Mouse (Mus musculus) kidney, postnatal 0 days (tissue): ENCODE measurements around the gene Dnajb4. TPM values are rescaled to one million over a fixed set of nuclear protein-coding genes. Genes with fewer than 3 reads are reported as not detected.
"Not testable (repeated sequence)": the region's sequence is repeated elsewhere in the genome, so short reads cannot be mapped to it uniquely, and the experiment has no call there.

Experiments used
- ATAC-seq: fragments of 200-750 bp; cut with Nextera tagmentation; replicated peaks from 2 replicates; pipeline ENCODE4 v1.8.0; 2017; ENCODE audit warnings: low read depth, moderate number of reproducible peaks, moderate TSS enrichment, moderate library complexity; ENCODE audit not compliant: low FRiP score
- DNase-seq: peaks from one replicate; pipeline ENCODE4 v3.0.0-alpha.2; 2016; ENCODE audit warnings: low spot score
- H3K27ac ChIP-seq: fragments of 300-500 bp; sonication (generic); 2 replicates; pipeline ENCODE4 v1.5.1; 2014; ENCODE audit warnings: mild to moderate bottlenecking
- H3K27me3 ChIP-seq: fragments of 300-500 bp; sonication (generic); 2 replicates; pipeline ENCODE4 v1.6.1; 2014; ENCODE audit warnings: low read length, mixed read lengths; ENCODE audit not compliant: insufficient read depth
- H3K36me3 ChIP-seq: fragments of 300-500 bp; sonication (generic); 2 replicates; pipeline ENCODE4 v1.6.1; 2014; ENCODE audit warnings: low read length, mixed read lengths; ENCODE audit not compliant: insufficient read depth
- H3K4me1 ChIP-seq: fragments of 300-500 bp; sonication (generic); replicated peaks from 2 replicates; pipeline ENCODE4 v1.6.1; 2014; ENCODE audit warnings: antibody characterized with exemption, low read length, mixed read lengths; ENCODE audit not compliant: insufficient read depth
- H3K4me2 ChIP-seq: fragments of 300-500 bp; sonication (generic); 2 replicates; pipeline ENCODE4 v1.6.1; 2014; ENCODE audit warnings: mild to moderate bottlenecking, low read length, moderate library complexity, mixed read lengths
- H3K4me3 ChIP-seq: fragments of 300-500 bp; sonication (generic); replicated peaks from 2 replicates; pipeline ENCODE4 v1.5.1; 2014; ENCODE audit warnings: low read depth, low read length
- H3K9ac ChIP-seq: fragments of 300-500 bp; sonication (generic); 2 replicates; pipeline ENCODE4 v1.6.1; 2014; ENCODE audit warnings: low read depth, low read length
- H3K9me3 ChIP-seq: fragments of 300-500 bp; sonication (generic); replicated peaks from 2 replicates; pipeline ENCODE4 v1.6.1; 2016; ENCODE audit warnings: low read length, inconsistent platforms, mixed read lengths
- CTCF ChIP-seq: IDR thresholded peaks from 2 replicates; pipeline ENCODE4 v1.5.1; 2016; ENCODE audit warnings: antibody characterized with exemption, low read depth, mild to moderate bottlenecking, moderate library complexity
- WGBS: fragments of 180-500 bp; shearing (Covaris S2); extraction: QIAGEN DNeasy Blood & Tissue Kit; methylation state at CpG from one replicate; pipeline ENCODE4 v1.1.7; 2014; 5-methylcytosine and 5-hydroxymethylcytosine counted together
- polyA plus RNA-seq: library from polyadenylated mRNA; unstranded; fragments of >200 nt; fragmentation: Nextera tagmentation; extraction: Ambion mirVana; gene quantifications from 2 replicates; pipeline ENCODE4 v1.2.1, GENCODE M21; 2015

Dnajb4 gene
- polyA plus RNA-seq, 1 experiment from 2014 or later: 32.5 TPM

DNA sequence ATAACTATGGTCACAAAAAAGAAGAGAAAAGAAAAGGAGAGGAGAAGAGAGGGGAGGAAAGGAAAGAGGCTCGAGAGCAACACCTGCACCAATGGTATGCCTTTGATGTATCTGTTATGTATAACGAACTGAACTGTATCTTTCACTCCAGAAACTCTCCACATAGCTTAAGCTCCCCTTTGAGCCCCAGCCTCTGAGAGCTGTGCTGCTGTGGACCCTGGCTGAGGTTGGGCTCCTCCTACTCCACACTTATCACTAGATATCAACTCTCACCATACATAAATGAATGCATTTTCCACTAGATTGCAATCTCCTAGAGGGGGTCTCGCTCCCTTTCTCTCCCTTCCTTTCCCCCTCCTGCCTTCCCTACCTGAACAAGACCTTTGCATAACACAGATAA is 6.1 kb downstream of the Dnajb4 start:
- no peak overlapping the region for H3K9ac ChIP-seq
- no peak for TF ChIP-seq CTCF
- H3K4me3 ChIP-seq: no peak overlapping the region
- no peak for ATAC-seq
- H3K4me1 ChIP-seq: 0 out of 2 replicates have a peak, but pooled peaks cover 4% of the 10 kb centered on the region
- no peak overlapping the region for H3K4me2 ChIP-seq
- no peaks in the 10 kb centered on the region for H3K36me3 ChIP-seq
- no peaks in the 10 kb centered on the region for H3K27me3 ChIP-seq
- no peak for DNase-seq
- WGBS: 53% methylated on average over 3 of the region's 3 CpGs
- H3K9me3 ChIP-seq: no peaks in the 10 kb centered on the region
- H3K27ac ChIP-seq: no peak overlapping the region

DNA sequence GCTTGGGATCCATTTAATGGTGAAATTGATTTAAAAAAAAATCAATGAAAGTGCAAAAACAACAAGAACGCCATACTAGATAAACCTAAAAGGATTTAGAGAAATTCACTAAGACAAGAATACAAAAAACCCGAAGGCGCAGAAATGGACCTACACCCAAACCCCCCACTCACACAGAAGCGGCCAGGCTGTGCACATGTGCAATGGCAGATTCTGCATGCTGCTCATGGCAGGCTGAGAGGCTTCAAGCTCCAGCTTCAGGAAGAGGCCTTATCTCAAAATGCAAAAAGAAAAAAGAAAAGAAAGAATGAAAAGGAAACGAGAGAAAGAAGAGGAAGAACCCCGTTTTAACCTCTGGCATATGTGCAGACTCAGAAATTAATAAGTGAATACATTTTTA is 6.7 kb downstream of the Dnajb4 start:
- DNase-seq (no peak), ATAC-seq (no peak)
- TF ChIP-seq CTCF: no peak
- no peaks in the 10 kb centered on the region for H3K9me3 ChIP-seq
- no peaks in the 10 kb centered on the region for H3K27me3 ChIP-seq
- H3K4me2 ChIP-seq: no peak overlapping the region
- no peaks in the 10 kb centered on the region for H3K36me3 ChIP-seq
- no peak overlapping the region for H3K9ac ChIP-seq
- no peak overlapping the region for H3K27ac ChIP-seq
- WGBS: 87% methylated on average over 6 of the region's 6 CpGs
- H3K4me3 ChIP-seq: no peak overlapping the region
- H3K4me1 ChIP-seq: 0 out of 2 replicates have a peak, but pooled peaks cover under 1% of the 10 kb centered on the region

DNA sequence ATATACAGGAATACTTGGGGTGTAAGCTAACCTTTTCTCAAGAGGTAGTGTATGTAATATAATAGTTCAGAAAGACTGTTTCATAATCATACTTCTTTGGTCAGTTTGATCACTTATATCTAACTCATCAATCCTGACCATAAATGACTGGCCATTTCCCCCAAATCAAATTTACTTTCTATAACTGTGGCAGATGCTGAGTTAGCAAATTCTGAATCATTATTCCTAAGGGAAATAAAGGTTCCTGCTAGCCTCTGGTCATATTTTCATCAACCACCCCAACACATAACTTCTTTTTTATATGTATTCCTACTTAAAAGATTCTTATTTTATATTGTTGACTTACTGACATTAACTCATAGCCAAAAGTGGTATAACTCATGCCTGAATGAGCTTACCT is 7.2 kb downstream of the Dnajb4 start:
- Histone ChIP-seq H3K36me3 (no peaks in the 10 kb centered on the region), H3K9me3 (no peaks in the 10 kb centered on the region), H3K4me1 (no peaks in the 10 kb centered on the region), H3K27me3 (no peaks in the 10 kb centered on the region), H3K4me2 (no peak overlapping the region), H3K9ac (no peak overlapping the region), H3K4me3 (no peak overlapping the region), H3K27ac (no peak overlapping the region)
- TF ChIP-seq CTCF: no peak
- no peak for ATAC-seq
- DNase-seq: no peak

DNA sequence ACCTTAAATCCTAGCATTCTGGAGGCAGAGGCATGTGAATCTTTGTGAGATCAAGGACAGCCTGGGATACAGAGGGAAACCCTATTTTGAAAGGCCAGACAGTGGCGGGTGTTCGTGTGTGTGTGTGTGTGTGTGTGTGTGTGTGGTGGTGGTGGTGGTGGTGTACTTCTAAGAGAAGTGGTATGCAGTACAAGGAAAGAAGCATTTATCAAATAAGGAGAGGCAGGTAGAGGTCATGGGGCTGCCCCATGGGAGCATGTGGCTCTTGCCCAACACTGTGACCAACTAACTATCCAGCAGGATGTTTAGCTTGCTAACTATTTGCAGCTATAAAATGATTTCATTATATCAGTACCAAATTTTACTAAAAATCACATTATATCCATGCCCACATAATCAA is 8.5 kb downstream of the Dnajb4 start:
- ATAC-seq: no peak
- no peaks in the 10 kb centered on the region for H3K36me3 ChIP-seq
- H3K27me3 ChIP-seq: no peaks in the 10 kb centered on the region
- H3K4me3 ChIP-seq: no peak overlapping the region
- H3K9ac ChIP-seq: no peak overlapping the region
- no peak for TF ChIP-seq CTCF
- H3K9me3 ChIP-seq: no peaks in the 10 kb centered on the region
- no peak overlapping the region for H3K4me2 ChIP-seq
- WGBS: 84% methylated on average over 2 of the region's 2 CpGs
- DNase-seq: no peak
- no peak overlapping the region for H3K27ac ChIP-seq
- no peaks in the 10 kb centered on the region for H3K4me1 ChIP-seq

DNA sequence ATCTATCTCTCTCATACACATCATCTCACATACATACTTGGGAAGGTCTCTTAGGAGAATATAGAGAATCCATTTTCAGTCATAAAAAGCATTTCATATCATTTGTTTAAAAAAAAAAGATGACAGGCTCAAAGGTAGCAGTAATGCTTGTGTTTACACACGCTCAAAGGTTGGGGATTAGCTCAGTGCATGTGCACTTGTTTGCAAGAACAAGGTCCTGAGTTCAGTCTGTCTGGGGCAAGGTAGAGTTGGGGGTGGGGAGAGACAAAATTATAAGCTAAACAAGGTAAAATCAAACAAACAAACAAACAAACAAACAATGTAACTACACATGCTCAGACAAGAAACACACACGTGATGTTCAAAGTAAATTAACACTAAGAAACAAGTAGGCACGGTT is 8.9 kb downstream of the Dnajb4 start:
- Histone ChIP-seq H3K9ac (no peak overlapping the region), H3K4me1 (no peaks in the 10 kb centered on the region), H3K27ac (no peak overlapping the region), H3K4me2 (no peak overlapping the region), H3K4me3 (no peak overlapping the region), H3K9me3 (no peaks in the 10 kb centered on the region), H3K36me3 (no peaks in the 10 kb centered on the region), H3K27me3 (no peaks in the 10 kb centered on the region)
- no peak for ATAC-seq
- no peak for TF ChIP-seq CTCF
- WGBS: 91% methylated on average over 3 of the region's 3 CpGs
- DNase-seq: no peak

DNA sequence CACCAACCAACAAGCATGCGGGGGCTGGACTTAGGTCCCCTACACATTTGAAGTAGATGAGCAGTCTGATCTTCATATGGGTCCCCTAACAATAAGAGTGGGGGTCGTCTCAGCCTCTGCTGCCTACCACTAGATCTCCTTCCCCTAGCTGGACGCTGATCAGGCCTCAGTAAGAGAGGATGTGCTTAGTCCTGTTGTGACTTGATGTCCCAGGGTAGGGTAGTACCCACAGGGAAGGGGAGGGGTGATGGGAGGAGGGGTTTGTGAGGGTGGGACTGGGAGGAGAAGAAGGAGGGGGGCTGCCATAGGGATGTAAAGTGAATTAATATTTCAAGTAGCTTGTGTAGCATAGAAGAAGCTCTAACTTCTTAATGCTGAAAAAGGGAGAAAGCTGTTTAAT is 11.0 kb downstream of the Dnajb4 start:
- ATAC-seq: no peak
- Histone ChIP-seq H3K27me3 (no peaks in the 10 kb centered on the region), H3K4me1 (no peaks in the 10 kb centered on the region), H3K27ac (no peak overlapping the region), H3K4me2 (no peak overlapping the region), H3K4me3 (no peak overlapping the region), H3K36me3 (no peaks in the 10 kb centered on the region), H3K9me3 (no peaks in the 10 kb centered on the region), H3K9ac (no peak overlapping the region)
- TF ChIP-seq CTCF: no peak
- WGBS: 74% methylated on average over 3 of the region's 3 CpGs
- DNase-seq: no peak

DNA sequence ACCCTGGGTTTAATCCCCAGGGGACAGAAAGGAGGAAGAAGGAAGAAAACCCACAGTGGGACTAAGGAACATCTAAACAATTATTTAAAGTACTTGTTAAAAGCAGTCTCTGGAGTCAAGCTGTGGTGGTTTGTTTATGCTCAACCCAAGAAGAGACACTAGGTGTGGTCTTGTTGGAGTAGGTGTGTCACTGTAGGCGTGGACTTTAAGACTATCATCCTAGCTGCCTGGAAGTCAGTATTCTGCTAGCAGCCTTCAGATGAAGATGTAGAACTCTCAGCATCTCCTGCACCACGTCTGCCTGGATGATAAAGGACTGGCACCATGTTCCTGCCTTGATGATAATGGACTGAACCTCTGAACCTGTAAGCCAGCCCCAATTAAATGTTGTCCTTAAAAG is 12.9 kb downstream of the Dnajb4 start:
- H3K4me1 ChIP-seq, H3K9ac ChIP-seq, H3K9me3 ChIP-seq, H3K36me3 ChIP-seq, H3K27me3 ChIP-seq, H3K27ac ChIP-seq, ATAC-seq, DNase-seq, H3K4me2 ChIP-seq, H3K4me3 ChIP-seq: not testable (repeated sequence)
- WGBS: 43% methylated on average over 2 of the region's 2 CpGs
